Mouse (Mus musculus): ENCODE measurements at regions not wholly inside any gene's neighbourhood (a gene's known extent, or its start where the extent isn't known, plus 50 kb on each side); places are given as distances from the start of the nearest gene placed in this dataset.
A peak's percentile ranks its signal among the peaks of the same experiment; 100 is the strongest.

DNA sequence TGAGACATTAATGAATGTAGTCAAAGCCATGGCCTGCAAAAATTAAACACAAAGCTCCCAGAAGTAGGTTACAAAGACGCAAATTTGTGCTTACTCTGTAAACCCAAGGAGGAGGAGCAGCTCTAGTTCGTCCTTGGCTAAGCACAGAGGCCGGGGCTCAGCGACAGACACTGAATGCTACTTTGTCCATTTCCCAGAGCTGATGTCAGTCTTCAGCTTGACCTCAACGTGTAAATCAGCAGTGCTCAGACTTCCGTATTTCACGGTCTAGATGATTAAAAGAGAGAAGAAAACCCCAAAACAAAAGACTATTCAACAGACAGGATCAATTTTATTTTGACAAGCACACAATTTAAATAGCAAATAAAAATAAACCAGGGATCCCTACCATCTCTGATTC is 534.7 kb downstream of the Ptprc start:
- Histone ChIP-seq H3K9ac (ENCODE audit: insufficient read depth, low read depth) (no peak overlapping the region), H3K27me3 (replicated peaks) (no peaks in the 10 kb centered on the region), H3K4me1 (ENCODE audit: control insufficient read depth in 1 of 2, insufficient read depth in 2 of 2) (no peaks in the 10 kb centered on the region), H3K27ac (ENCODE audit: insufficient read depth, low read depth) (no peak overlapping the region), H3K9me3 (replicated peaks; ENCODE audit: low read length) (no peaks in the 10 kb centered on the region), H3K36me3 (replicated peaks in 1 of 2; ENCODE audit: control insufficient read depth in 1 of 2, insufficient read depth in 1 of 2, low read length in 1 of 2) (no peaks in the 10 kb centered on the region), H3K4me2 (ENCODE audit: insufficient read depth, low read depth, poor library complexity, severe bottlenecking) (0 out of 2 replicates have a peak overlapping the region, but pooled peaks have one; percentile 21), H3K4me3 (replicated peaks in 1 of 3; ENCODE audit: low read depth in 2 of 3, low read length in 2 of 3, poor library complexity in 1 of 3) (no peak overlapping the region), H3K79me2 (replicated peaks; ENCODE audit: control insufficient read depth, extremely low read depth, insufficient read depth, poor library complexity, severe bottlenecking) (no peaks in the 10 kb centered on the region)
- dilution Hi-C loops (cut with MboI; ENCODE audit: extremely low pct_ligation_motif_present, extremely low pct_unique_long_range_greater_than_20kb, low sequenced_read_pairs) (no loop called here), in situ Hi-C loops (cut with MboI; ENCODE audit: low pct_ligation_motif_present, low pct_unique_long_range_greater_than_20kb, low sequenced_read_pairs) (no loop called here)
- DNase-seq (ENCODE audit: extremely low read depth), result no peak
- TF ChIP-seq ZMIZ1 (IDR thresholded peaks at IDR 0.05; ENCODE audit: low read depth, low read length) (no peak), RCOR1 (conservative IDR thresholded peaks at IDR 0.05; ENCODE audit: low read depth, low read length) (no peak), EP300 (IDR thresholded peaks at IDR 0.05; ENCODE audit: low read length) (no peak), MEF2A (IDR thresholded peaks at IDR 0.05; ENCODE audit: borderline replicate concordance, low read depth, low read length) (no peak), TCF12 (IDR thresholded peaks at IDR 0.05; ENCODE audit: low read depth, low read length) (no peak), ETS1 (conservative IDR thresholded peaks at IDR 0.05; ENCODE audit: low read depth, low read length) (no peak), MAZ (IDR thresholded peaks at IDR 0.05; ENCODE audit: low read depth, low read length) (no peak), KAT2A (IDR thresholded peaks at IDR 0.05; ENCODE audit: insufficient replicate concordance, low read length) (no peak), MXI1 (IDR thresholded peaks at IDR 0.05; ENCODE audit: low read depth, low read length) (no peak), HCFC1 (IDR thresholded peaks at IDR 0.05; ENCODE audit: low read depth, low read length) (no peak), CHD2 (IDR thresholded peaks at IDR 0.05; ENCODE audit: low read length) (no peak), E2F4 (IDR thresholded peaks at IDR 0.05; ENCODE audit: insufficient replicate concordance, low read depth, low read length) (no peak)

DNA sequence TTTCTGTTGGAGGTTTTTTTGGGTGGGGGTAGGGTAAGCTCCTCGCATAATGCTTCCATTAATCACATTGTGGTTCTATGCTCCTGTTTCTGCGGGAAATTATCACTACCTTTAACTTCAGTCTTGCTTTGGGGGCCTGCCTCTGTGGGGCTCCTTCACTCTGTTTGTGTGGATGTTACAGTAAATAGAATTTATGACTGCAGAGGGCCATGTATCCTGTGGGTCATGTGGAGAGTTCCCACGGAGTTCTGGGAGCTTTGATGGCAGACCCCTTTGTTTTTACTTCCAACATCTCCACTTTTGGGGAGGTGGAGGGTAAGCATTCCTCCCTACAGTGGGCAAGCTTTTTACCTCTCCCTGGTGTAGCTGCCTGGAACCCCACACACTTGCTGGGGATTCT is 538.6 kb downstream of the Ptprc start:
- Histone ChIP-seq H3K79me2 (replicated peaks; ENCODE audit: control insufficient read depth, extremely low read depth, insufficient read depth, poor library complexity, severe bottlenecking) (no peaks in the 10 kb centered on the region), H3K9me3 (replicated peaks; ENCODE audit: low read length) (no peaks in the 10 kb centered on the region), H3K4me2 (ENCODE audit: insufficient read depth, low read depth, poor library complexity, severe bottlenecking) (no peak overlapping the region), H3K9ac (ENCODE audit: insufficient read depth, low read depth) (no peak overlapping the region), H3K4me3 (replicated peaks in 1 of 3; ENCODE audit: low read depth in 2 of 3, low read length in 2 of 3, poor library complexity in 1 of 3) (no peak overlapping the region), H3K27me3 (replicated peaks) (no peaks in the 10 kb centered on the region), H3K4me1 (ENCODE audit: control insufficient read depth in 1 of 2, insufficient read depth in 2 of 2) (no peaks in the 10 kb centered on the region), H3K27ac (ENCODE audit: insufficient read depth, low read depth) (no peak overlapping the region), H3K36me3 (replicated peaks in 1 of 2; ENCODE audit: control insufficient read depth in 1 of 2, insufficient read depth in 1 of 2, low read length in 1 of 2) (no peaks in the 10 kb centered on the region)
- dilution Hi-C loops (cut with MboI; ENCODE audit: extremely low pct_ligation_motif_present, extremely low pct_unique_long_range_greater_than_20kb, low sequenced_read_pairs), result no loop called here
- in situ Hi-C loops (cut with MboI; ENCODE audit: low pct_ligation_motif_present, low pct_unique_long_range_greater_than_20kb, low sequenced_read_pairs), result no loop called here
- no peak for DNase-seq (ENCODE audit: extremely low read depth)
- TF ChIP-seq IRF4 (IDR thresholded peaks at IDR 0.05; ENCODE audit: low read depth, low read length), result no peak
- no peak for TF ChIP-seq NRF1 (IDR thresholded peaks at IDR 0.05; ENCODE audit: low read depth, low read length)
- no peak for TF ChIP-seq RCOR1 (conservative IDR thresholded peaks at IDR 0.05; ENCODE audit: low read depth, low read length)
